Mouse (Mus musculus) monocyte, adult 59 days (primary cell): ENCODE results near the gene Bpifb9b. TPM values are rescaled to one million over a fixed set of nuclear protein-coding genes. Genes with fewer than 3 reads are reported as not detected.

Experiments used
- total RNA-seq, 2 experiments: library from RNA; stranded (reverse); gene quantifications; one replicate each; pipeline ENCODE4 v1.2.4; 2023

Gene Bpifb9b
- total RNA-seq: not detected

GRCm38 (mm10) chr2:154306927-154307326 lies at the start of gene Bpifb9b:
Gene Bpifb9b, plus strand, starts transcription at chr2:154307227.

GRCm38 (mm10) chr2:154257554-154257953 lies 49.5 kb upstream of the Bpifb9b start, which contains the start of gene Bpifb9a:
Gene Bpifb9a, plus strand, starts transcription at chr2:154257854.

Other genes starting within 250 kb of the Bpifb9b start
- not detected for gene Bpifa3, start 176.9 kb upstream of the Bpifb9b start, total RNA-seq
- not detected for gene Bpifa1, start 164.3 kb upstream of the Bpifb9b start, total RNA-seq
- gene Bpifa5, start 144.6 kb upstream of the Bpifb9b start, total RNA-seq: not detected
- gene Bpifb1, start 116.4 kb upstream of the Bpifb9b start, total RNA-seq: not detected
- not detected for gene Bpifb5, start 83.5 kb upstream of the Bpifb9b start, total RNA-seq
- gene Bpifb9a, start 49.4 kb upstream of the Bpifb9b start, total RNA-seq: not detected
- 10 to 100 TPM in 1 of 2 experiments, 1 to 10 TPM in 1; 7.7 to 10.8 TPM for gene Cdk5rap1, start 65.8 kb downstream of the Bpifb9b start, total RNA-seq
- gene Snta1, start 100.9 kb downstream of the Bpifb9b start, total RNA-seq: 10 to 100 TPM; 17.2 to 20.8 TPM
- gene Cbfa2t2, start 129.3 kb downstream of the Bpifb9b start, total RNA-seq: 10 to 100 TPM; 22.0 to 22.3 TPM
- 1 to 10 TPM; 1.9 to 2.0 TPM for gene 1700003F12Rik, start 239.9 kb downstream of the Bpifb9b start, total RNA-seq
- under 1 TPM in 1 of 2 experiments, not detected in 1; 0.42 TPM for gene Actl10, start 244.5 kb downstream of the Bpifb9b start, total RNA-seq